Mouse (Mus musculus): ENCODE measurements around the gene Gm11011. TPM values are rescaled to one million over a fixed set of nuclear protein-coding genes. Genes with fewer than 3 reads are reported as not detected.

Gm11011 gene
- polyA plus RNA-seq, 1 experiment from 2014 or later = not detected

- no peak overlapping the region for H3K4me2 ChIP-seq (ENCODE audit: low read depth, low read length)
- H3K27ac ChIP-seq (replicated peaks; ENCODE audit: low read depth, low read length) = no peak overlapping the region
- 79% methylated on average over 6 of the region's 6 CpGs for WGBS
- H3K9ac ChIP-seq (replicated peaks; ENCODE audit: low read length) = no peak overlapping the region
- DNase-seq (ENCODE audit: low spot score) (no peak), ATAC-seq (replicated peaks; ENCODE audit: insufficient number of reproducible peaks, low FRiP score, low TSS enrichment, low read depth) (no peak)
- H3K9me3 ChIP-seq (replicated peaks; ENCODE audit: control insufficient read depth, low read length) = no peaks in the 10 kb centered on the region
- H3K4me1 ChIP-seq (ENCODE audit: control insufficient read depth, insufficient read depth, low read length) = no peaks in the 10 kb centered on the region
- no peaks in the 10 kb centered on the region for H3K27me3 ChIP-seq (ENCODE audit: control insufficient read depth, insufficient read depth, low read length)
- H3K4me3 ChIP-seq (ENCODE audit: low read depth, low read length) = no peak overlapping the region
- no peaks in the 10 kb centered on the region for H3K36me3 ChIP-seq (replicated peaks; ENCODE audit: control insufficient read depth, insufficient read depth, low read depth, low read length)
These were observed 12.6 kb upstream of the Gm11011 start for GRCm38 (mm10) chr2:169600163-169600562.

- Histone ChIP-seq H3K4me3 (ENCODE audit: low read depth, low read length) (no peak overlapping the region), H3K4me1 (ENCODE audit: control insufficient read depth, insufficient read depth, low read length) (no peaks in the 10 kb centered on the region), H3K9me3 (replicated peaks; ENCODE audit: control insufficient read depth, low read length) (no peaks in the 10 kb centered on the region), H3K36me3 (replicated peaks; ENCODE audit: control insufficient read depth, insufficient read depth, low read depth, low read length) (no peaks in the 10 kb centered on the region), H3K27ac (replicated peaks; ENCODE audit: low read depth, low read length) (no peak overlapping the region), H3K9ac (replicated peaks; ENCODE audit: low read length) (no peak overlapping the region), H3K4me2 (ENCODE audit: low read depth, low read length) (no peak overlapping the region), H3K27me3 (ENCODE audit: control insufficient read depth, insufficient read depth, low read length) (no peaks in the 10 kb centered on the region)
- DNase-seq (ENCODE audit: low spot score) (no peak), ATAC-seq (replicated peaks; ENCODE audit: insufficient number of reproducible peaks, low FRiP score, low TSS enrichment, low read depth) (no peak)
- 90% methylated on average over 4 of the region's 4 CpGs for WGBS
These were observed 12.0 kb upstream of the Gm11011 start for GRCm38 (mm10) chr2:169599591-169599990.

- no peak overlapping the region for H3K4me3 ChIP-seq (ENCODE audit: low read depth, low read length)
- H3K9ac ChIP-seq (replicated peaks; ENCODE audit: low read length) = no peak overlapping the region
- no peak overlapping the region for H3K4me2 ChIP-seq (ENCODE audit: low read depth, low read length)
- DNase-seq (ENCODE audit: low spot score) = no peak
- no peaks in the 10 kb centered on the region for H3K36me3 ChIP-seq (replicated peaks; ENCODE audit: control insufficient read depth, insufficient read depth, low read depth, low read length)
- no peak for ATAC-seq (replicated peaks; ENCODE audit: insufficient number of reproducible peaks, low FRiP score, low TSS enrichment, low read depth)
- H3K27ac ChIP-seq (replicated peaks; ENCODE audit: low read depth, low read length) = no peak overlapping the region
- no peaks in the 10 kb centered on the region for H3K27me3 ChIP-seq (ENCODE audit: control insufficient read depth, insufficient read depth, low read length)
- H3K9me3 ChIP-seq (replicated peaks; ENCODE audit: control insufficient read depth, low read length) = no peaks in the 10 kb centered on the region
- WGBS = 88% methylated on average over 8 of the region's 8 CpGs
- no peaks in the 10 kb centered on the region for H3K4me1 ChIP-seq (ENCODE audit: control insufficient read depth, insufficient read depth, low read length)
These were observed 10.4 kb upstream of the Gm11011 start for GRCm38 (mm10) chr2:169597971-169598370.

GRCm38 (mm10) chr2:169597357-169597756 lies 9.8 kb upstream of the Gm11011 start:
- Histone ChIP-seq H3K4me3 (ENCODE audit: low read depth, low read length) (no peak overlapping the region), H3K27me3 (ENCODE audit: control insufficient read depth, insufficient read depth, low read length) (no peaks in the 10 kb centered on the region), H3K9ac (replicated peaks; ENCODE audit: low read length) (no peak overlapping the region), H3K36me3 (replicated peaks; ENCODE audit: control insufficient read depth, insufficient read depth, low read depth, low read length) (no peaks in the 10 kb centered on the region), H3K4me1 (ENCODE audit: control insufficient read depth, insufficient read depth, low read length) (no peaks in the 10 kb centered on the region), H3K4me2 (ENCODE audit: low read depth, low read length) (no peak overlapping the region), H3K27ac (replicated peaks; ENCODE audit: low read depth, low read length) (no peak overlapping the region), H3K9me3 (replicated peaks; ENCODE audit: control insufficient read depth, low read length) (no peaks in the 10 kb centered on the region)
- 72% methylated on average over 6 of the region's 6 CpGs for WGBS
- ATAC-seq (replicated peaks; ENCODE audit: insufficient number of reproducible peaks, low FRiP score, low TSS enrichment, low read depth) (no peak), DNase-seq (ENCODE audit: low spot score) (no peak)

- Histone ChIP-seq H3K4me2 (ENCODE audit: low read depth, low read length) (no peak overlapping the region), H3K9me3 (replicated peaks; ENCODE audit: control insufficient read depth, low read length) (no peaks in the 10 kb centered on the region), H3K36me3 (replicated peaks; ENCODE audit: control insufficient read depth, insufficient read depth, low read depth, low read length) (no peaks in the 10 kb centered on the region), H3K4me1 (ENCODE audit: control insufficient read depth, insufficient read depth, low read length) (no peaks in the 10 kb centered on the region), H3K4me3 (ENCODE audit: low read depth, low read length) (no peak overlapping the region), H3K27me3 (ENCODE audit: control insufficient read depth, insufficient read depth, low read length) (no peaks in the 10 kb centered on the region), H3K27ac (replicated peaks; ENCODE audit: low read depth, low read length) (no peak overlapping the region), H3K9ac (replicated peaks; ENCODE audit: low read length) (no peak overlapping the region)
- ATAC-seq (replicated peaks; ENCODE audit: insufficient number of reproducible peaks, low FRiP score, low TSS enrichment, low read depth) = no peak
- WGBS = 86% methylated on average over 3 of the region's 3 CpGs
- no peak for DNase-seq (ENCODE audit: low spot score)
These were observed 6.2 kb upstream of the Gm11011 start for GRCm38 (mm10) chr2:169593742-169594141.

- ATAC-seq (replicated peaks; ENCODE audit: insufficient number of reproducible peaks, low FRiP score, low TSS enrichment, low read depth) (no peak), DNase-seq (ENCODE audit: low spot score) (no peak)
- no peaks in the 10 kb centered on the region for H3K27me3 ChIP-seq (ENCODE audit: control insufficient read depth, insufficient read depth, low read length)
- H3K4me3 ChIP-seq (ENCODE audit: low read depth, low read length) = no peak overlapping the region
- H3K4me2 ChIP-seq (ENCODE audit: low read depth, low read length) = no peak overlapping the region; the same call in 1 of the 2 replicates
- H3K27ac ChIP-seq (replicated peaks; ENCODE audit: low read depth, low read length) = no peak overlapping the region
- H3K36me3 ChIP-seq (replicated peaks; ENCODE audit: control insufficient read depth, insufficient read depth, low read depth, low read length) = no peaks in the 10 kb centered on the region
- no peak overlapping the region for H3K9ac ChIP-seq (replicated peaks; ENCODE audit: low read length)
- H3K9me3 ChIP-seq (replicated peaks; ENCODE audit: control insufficient read depth, low read length) = no peaks in the 10 kb centered on the region
- WGBS = 47% methylated on average over 8 of the region's 8 CpGs
- H3K4me1 ChIP-seq (ENCODE audit: control insufficient read depth, insufficient read depth, low read length) = no peaks in the 10 kb centered on the region
These were observed 2.9 kb upstream of the Gm11011 start for GRCm38 (mm10) chr2:169590412-169590811.

GRCm38 (mm10) chr2:169589697-169590096 lies 2.2 kb upstream of the Gm11011 start:
- WGBS = 92% methylated on average over 10 of the region's 10 CpGs
- Histone ChIP-seq H3K4me1 (ENCODE audit: control insufficient read depth, insufficient read depth, low read length) (no peaks in the 10 kb centered on the region), H3K36me3 (replicated peaks; ENCODE audit: control insufficient read depth, insufficient read depth, low read depth, low read length) (no peaks in the 10 kb centered on the region), H3K27me3 (ENCODE audit: control insufficient read depth, insufficient read depth, low read length) (no peaks in the 10 kb centered on the region), H3K9me3 (replicated peaks; ENCODE audit: control insufficient read depth, low read length) (no peaks in the 10 kb centered on the region), H3K4me2 (ENCODE audit: low read depth, low read length) (no peak overlapping the region), H3K27ac (replicated peaks; ENCODE audit: low read depth, low read length) (no peak overlapping the region), H3K4me3 (ENCODE audit: low read depth, low read length) (no peak overlapping the region), H3K9ac (replicated peaks; ENCODE audit: low read length) (no peak overlapping the region)
- no peak for ATAC-seq (replicated peaks; ENCODE audit: insufficient number of reproducible peaks, low FRiP score, low TSS enrichment, low read depth)
- no peak for DNase-seq (ENCODE audit: low spot score)

GRCm38 (mm10) chr2:169586688-169587087 lies 857 bp downstream of the Gm11011 start:
- no peaks in the 10 kb centered on the region for H3K4me1 ChIP-seq (ENCODE audit: control insufficient read depth, insufficient read depth, low read length)
- no peaks in the 10 kb centered on the region for H3K9me3 ChIP-seq (replicated peaks; ENCODE audit: control insufficient read depth, low read length)
- ATAC-seq (replicated peaks; ENCODE audit: insufficient number of reproducible peaks, low FRiP score, low TSS enrichment, low read depth) (no peak), DNase-seq (ENCODE audit: low spot score) (no peak)
- no peak overlapping the region for H3K27ac ChIP-seq (replicated peaks; ENCODE audit: low read depth, low read length)
- H3K4me3 ChIP-seq (ENCODE audit: low read depth, low read length) = no peak overlapping the region
- no peaks in the 10 kb centered on the region for H3K36me3 ChIP-seq (replicated peaks; ENCODE audit: control insufficient read depth, insufficient read depth, low read depth, low read length)
- H3K9ac ChIP-seq (replicated peaks; ENCODE audit: low read length) = no peak overlapping the region
- H3K27me3 ChIP-seq (ENCODE audit: control insufficient read depth, insufficient read depth, low read length) = no peaks in the 10 kb centered on the region
- WGBS = 86% methylated on average over 3 of the region's 3 CpGs
- no peak overlapping the region for H3K4me2 ChIP-seq (ENCODE audit: low read depth, low read length)
